Comparison of ENCODE assay signal across 9 mouse cellular contexts in the genomic region with DNA sequence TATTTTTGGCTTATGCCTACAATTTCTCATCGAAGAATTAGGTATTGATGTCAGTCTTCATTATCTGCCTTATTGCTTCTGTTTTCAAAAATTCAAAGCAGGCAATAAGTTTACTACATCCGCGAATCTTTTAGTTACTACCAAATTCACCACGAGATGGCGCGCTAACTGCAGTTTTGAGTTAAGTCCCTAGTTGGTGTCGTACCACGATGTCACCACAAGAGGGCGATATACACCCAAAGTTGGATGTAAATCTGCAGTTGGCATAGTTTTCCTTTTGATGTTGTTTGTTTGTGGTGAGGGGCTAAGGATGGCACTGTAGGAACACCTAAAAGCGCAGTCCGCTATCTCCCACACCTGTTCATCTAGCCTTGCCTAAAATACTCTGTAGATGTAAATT.
DNase-seq lines count a peak whose midpoint lies in the region; ATAC-seq and TF ChIP-seq lines count a peak whose summit lies in the region.
"Had no signal": no experiment of that assay in that cellular context is flagged by ENCODE, and none has a peak within 500 bp of the region (broad histone marks: within the 10 kb centered on the region; RNA-seq: fewer than 3 reads in every experiment).

No protein-coding gene starts in this region.

- no peak for TF ChIP-seq EP300 in heart, adult 2 months (IDR thresholded peaks at IDR 0.05; ENCODE audit: insufficient read depth, low read depth, low read length)

- no peaks in the 10 kb centered on the region for H3K79me2 ChIP-seq in heart, adult 2 months (replicated peaks; ENCODE audit: control insufficient read depth, insufficient read depth, low read length)

- 23% methylated on average over 11 of the region's 11 CpGs for WGBS in heart, adult 2 months
- 13% methylated on average over 11 of the region's 11 CpGs for WGBS in thymus, adult 2 months

- no peak for TF ChIP-seq POLR2A in heart, adult 2 months (IDR thresholded peaks at IDR 0.05; ENCODE audit: insufficient read depth, low read depth, low read length)
- TF ChIP-seq POLR2A in cortical plate, adult 2 months (IDR thresholded peaks at IDR 0.05; ENCODE audit: extremely low read depth, insufficient read depth, low read length) = no peak
- no peak for TF ChIP-seq POLR2A in thymus, adult 2 months (IDR thresholded peaks at IDR 0.05; ENCODE audit: control insufficient read depth, extremely low read depth, insufficient read depth, low read length, poor library complexity)

- H3K36me3 ChIP-seq in heart, adult 2 months (ENCODE audit: control insufficient read depth, insufficient read depth, low read length) = no peaks in the 10 kb centered on the region
- no peaks in the 10 kb centered on the region for H3K36me3 ChIP-seq in thymus, adult 2 months (ENCODE audit: control insufficient read depth, insufficient read depth, low read length)
- H3K36me3 ChIP-seq: embryonic facial prominence, embryonic 12.5 days had no signal

- no peak overlapping the region for H3K27ac ChIP-seq in heart, adult 2 months
- no peak overlapping the region for H3K27ac ChIP-seq in cortical plate, adult 2 months (ENCODE audit: insufficient read depth, low read length)
- no peak overlapping the region for H3K27ac ChIP-seq in thymus, adult 2 months (ENCODE audit: control insufficient read depth, insufficient read depth, low read length)
- H3K27ac ChIP-seq: embryonic facial prominence, embryonic 12.5 days had no signal

- peak; percentile 87 for TF ChIP-seq CTCF in heart, adult 2 months (IDR thresholded peaks at IDR 0.05)
- peak; percentile 96 for TF ChIP-seq CTCF in cortical plate, adult 2 months (IDR thresholded peaks at IDR 0.05; ENCODE audit: extremely low read depth, insufficient read depth, low read length)
- no peak for TF ChIP-seq CTCF in thymus, adult 2 months (IDR thresholded peaks at IDR 0.05; ENCODE audit: borderline replicate concordance, control insufficient read depth, extremely low read depth, insufficient read depth, low read length, poor library complexity)

- no peak overlapping the region for H3K4me3 ChIP-seq in heart, adult 2 months
- H3K4me3 ChIP-seq in cortical plate, adult 2 months (ENCODE audit: insufficient read depth, low read length) = no peak overlapping the region
- H3K4me3 ChIP-seq in thymus, adult 2 months (ENCODE audit: control insufficient read depth, insufficient read depth, low read length) = no peak overlapping the region
- H3K4me3 ChIP-seq: embryonic facial prominence, embryonic 12.5 days had no signal

- no peaks in the 10 kb centered on the region for H3K27me3 ChIP-seq in heart, adult 2 months (ENCODE audit: control insufficient read depth, insufficient read depth, low read length)
- H3K27me3 ChIP-seq in thymus, adult 2 months (ENCODE audit: control insufficient read depth, insufficient read depth, low read length) = no peaks in the 10 kb centered on the region
- H3K27me3 ChIP-seq: embryonic facial prominence, embryonic 12.5 days had no signal

- intact Hi-C loops in heart, adult 2 months (cut with DNase I) = loop anchor here (2.0 kb wide), 1 partner anchor 392 kb away; no protein-coding TSS in a partner anchor
- intact Hi-C loops in heart, postnatal 25 days (cut with DNase I) = loop anchor here (1.0 to 2.0 kb wide), 2 partner anchors 391 to 428 kb away; no protein-coding TSS in a partner anchor
- intact Hi-C loops in heart, postnatal 36 days (cut with DNase I) = loop anchor here (1.0 to 10.0 kb wide), 2 partner anchors 186 to 427 kb away; no protein-coding TSS in a partner anchor
- intact Hi-C loops in left cerebral cortex, postnatal 25 days (cut with DNase I) = loop anchor here (1.0 to 2.0 kb wide), 2 partner anchors 391 to 428 kb away; no protein-coding TSS in a partner anchor

- no peak overlapping the region for H3K9ac ChIP-seq in heart, adult 2 months (ENCODE audit: low read depth, low read length)
- H3K9ac ChIP-seq: embryonic facial prominence, embryonic 12.5 days had no signal

- DNase-seq in heart, adult 2 months = peak; percentile 42 to 68
- DNase-seq in heart, postnatal 25 days (ENCODE audit: low spot score) = no peak
- DNase-seq in ZHBTc4 (ENCODE audit: low read depth, low spot score) = peak; percentile 78
- peak; percentile 60 to 72 for DNase-seq in heart, postnatal 36 days
- peak; percentile 61 to 64 for DNase-seq in left cerebral cortex, postnatal 25 days (ENCODE audit: low spot score in 2 of 2)
- DNase-seq in thymus, adult 2 months = peak; percentile 55

- no peaks in the 10 kb centered on the region for H3K4me1 ChIP-seq in heart, adult 2 months (ENCODE audit: control insufficient read depth, insufficient read depth, low read length)
- H3K4me1 ChIP-seq in cortical plate, adult 2 months (ENCODE audit: control insufficient read depth, insufficient read depth, low read length) = no peaks in the 10 kb centered on the region
- H3K4me1 ChIP-seq in thymus, adult 2 months (replicated peaks; ENCODE audit: control insufficient read depth, insufficient read depth, low read length) = no peaks in the 10 kb centered on the region
- H3K4me1 ChIP-seq: embryonic facial prominence, embryonic 12.5 days had no signal

- ATAC-seq in neutrophil, adult 5-6 weeks (ENCODE audit: extremely low read depth, insufficient number of reproducible peaks, low FRiP score, poor library complexity, severe bottlenecking) = peak; percentile 30; the same call in 1 of the 2 replicates
